8 mouse cellular contexts compared by ENCODE assay signal in the genomic region with DNA sequence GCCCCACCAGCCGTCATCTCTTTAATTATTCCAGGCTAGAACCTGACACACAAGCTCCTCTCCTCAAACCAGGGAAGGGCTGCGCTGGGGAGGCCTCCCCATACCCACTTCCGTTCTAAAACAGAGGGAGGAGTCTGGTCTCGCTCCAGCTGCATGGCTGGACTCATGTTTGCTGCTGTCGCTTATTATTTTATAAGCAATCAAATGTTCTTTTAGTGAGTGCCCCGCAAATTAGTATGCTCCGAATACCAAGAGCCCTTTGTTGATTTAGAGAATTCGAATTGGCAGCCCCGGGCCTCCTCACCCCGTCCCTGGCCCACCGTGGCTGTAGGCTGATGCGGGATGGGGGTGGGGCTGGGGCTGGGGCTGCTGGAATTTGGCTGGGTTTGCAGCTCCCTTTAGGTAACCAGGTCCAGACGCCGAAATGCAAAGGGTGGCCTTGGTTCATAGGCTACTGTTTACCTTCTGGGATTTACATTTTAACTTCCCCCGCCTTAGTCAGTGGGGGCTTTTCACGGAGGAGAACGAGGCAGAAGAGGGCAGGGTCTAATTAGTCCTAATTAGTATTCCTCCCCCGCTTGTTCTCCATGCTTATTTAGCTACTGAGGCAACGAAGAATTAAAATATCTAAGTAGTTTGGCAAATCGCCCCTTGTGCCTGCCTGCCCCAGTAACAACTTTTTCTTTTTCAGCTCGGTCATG. TPM values are rescaled to one million over a fixed set of nuclear protein-coding genes. Genes with fewer than 3 reads are reported as not detected.
A peak's percentile ranks its signal among the peaks of the same experiment; 100 is the strongest.
DNase-seq lines count a peak whose midpoint lies in the region; ATAC-seq and TF ChIP-seq lines count a peak whose summit lies in the region.

No protein-coding gene starts in this region.

- no peaks in the 10 kb centered on the region for H3K9me3 ChIP-seq in neural tube, embryonic 11.5 days (ENCODE audit: control insufficient read depth, low read length)

- no peak overlapping the region for H3K9ac ChIP-seq in liver, adult 2 months (ENCODE audit: low read depth, low read length)
- no peak overlapping the region; the same call in 1 of the 2 replicates for H3K9ac ChIP-seq in neural tube, embryonic 11.5 days (ENCODE audit: low read length)

- H3K79me2 ChIP-seq in liver, adult 2 months (ENCODE audit: control insufficient read depth, insufficient read depth, low read length), result peaks cover 11% of the 10 kb centered on the region; the same call in 1 of the 2 replicates

- no peak for TF ChIP-seq POLR2A in liver, adult 2 months (IDR thresholded peaks at IDR 0.05; ENCODE audit: extremely low read depth, insufficient read depth, low read length)
- no peak for TF ChIP-seq POLR2A in cerebellum, adult 2 months (IDR thresholded peaks at IDR 0.05; ENCODE audit: borderline replicate concordance, insufficient read depth, low read length)

- no peaks in the 10 kb centered on the region for H3K36me3 ChIP-seq in liver, adult 2 months (ENCODE audit: control insufficient read depth, insufficient read depth, low read length)
- H3K36me3 ChIP-seq in neural tube, embryonic 11.5 days (ENCODE audit: control insufficient read depth, insufficient read depth, low read length), result no peaks in the 10 kb centered on the region

- TF ChIP-seq CTCF in left cerebral cortex, adult 2 months (IDR thresholded peaks at IDR 0.05), result no peak
- TF ChIP-seq CTCF in liver, adult 2 months (IDR thresholded peaks at IDR 0.05; ENCODE audit: low read depth, low read length), result no peak
- TF ChIP-seq CTCF in cerebellum, adult 2 months (IDR thresholded peaks at IDR 0.05; ENCODE audit: borderline replicate concordance, insufficient read depth, low read depth, low read length), result no peak

- peak overlapping the region; percentile 60; the same call in 1 of the 2 replicates for H3K27ac ChIP-seq in left cerebral cortex, adult 2 months
- no peak overlapping the region for H3K27ac ChIP-seq in liver, adult 2 months (replicated peaks; ENCODE audit: insufficient read depth, low read depth, low read length)
- H3K27ac ChIP-seq in neural tube, embryonic 11.5 days (ENCODE audit: low read depth, low read length), result no peak overlapping the region
- H3K27ac ChIP-seq in cerebellum, adult 2 months (ENCODE audit: insufficient read depth, low read length), result no peak overlapping the region

- H3K4me3 ChIP-seq in left cerebral cortex, adult 2 months, result peak overlapping the region; percentile 7; the same call in 1 of the 2 replicates
- H3K4me3 ChIP-seq in liver, adult 2 months (ENCODE audit: insufficient read depth, low read depth, low read length), result peak overlapping the region; percentile 1; the same call in 1 of the 2 replicates
- peak overlapping the region; percentile 10; the same call in 1 of the 2 replicates for H3K4me3 ChIP-seq in neural tube, embryonic 11.5 days (ENCODE audit: low read depth, low read length)
- no peak overlapping the region for H3K4me3 ChIP-seq in cerebellum, adult 2 months (replicated peaks; ENCODE audit: insufficient read depth, low read depth, low read length)

- peaks cover 31% of the 10 kb centered on the region for H3K4me1 ChIP-seq in liver, adult 2 months (ENCODE audit: control insufficient read depth, insufficient read depth, low read length)
- H3K4me1 ChIP-seq in neural tube, embryonic 11.5 days (ENCODE audit: control insufficient read depth, insufficient read depth, low read length), result peaks cover 23% of the 10 kb centered on the region
- H3K4me1 ChIP-seq in cerebellum, adult 2 months (ENCODE audit: control insufficient read depth, insufficient read depth, low read length), result peaks cover 16% of the 10 kb centered on the region

- no peak for DNase-seq in left cerebral cortex, adult 2 months (ENCODE audit: extremely low spot score in 1 of 2, low spot score in 2 of 2)
- DNase-seq in left cerebral cortex, postnatal 25 days (ENCODE audit: low spot score in 2 of 2), result no peak
- DNase-seq in embryo, embryonic 10 days (ENCODE audit: low spot score), result peak; percentile 68
- DNase-seq in heart, postnatal 10 days, result peak; percentile 43 to 49
- peak; percentile 27 for DNase-seq in liver, adult 2 months (ENCODE audit: extremely low read depth, low read depth, low spot score)
- peak; percentile 43 for DNase-seq in neural tube, embryonic 11.5 days (ENCODE audit: low spot score)
- DNase-seq in cerebellum, adult 2 months, result no peak
- no peak for DNase-seq in urinary bladder, postnatal 36 days (ENCODE audit: low spot score in 2 of 2)

- intact Hi-C loops in left cerebral cortex, adult 2 months (cut with DNase I), result loop anchor here (5.0 kb wide), 1 partner anchor 44 kb away; no protein-coding TSS in a partner anchor
- intact Hi-C loops in left cerebral cortex, postnatal 25 days (cut with DNase I), result loop anchor here (5.0 kb wide), 1 partner anchor 59 kb away; no protein-coding TSS in a partner anchor
- intact Hi-C loops in heart, postnatal 10 days (cut with DNase I), result loop anchor here (2.0 kb wide), 1 partner anchor 58 kb away; no protein-coding TSS in a partner anchor

- peak overlapping the region; percentile 57 for H3K4me2 ChIP-seq in neural tube, embryonic 11.5 days (ENCODE audit: low read depth)

- no peaks in the 10 kb centered on the region for H3K27me3 ChIP-seq in liver, adult 2 months (ENCODE audit: control insufficient read depth, insufficient read depth, low read length)
- peaks cover 21% of the 10 kb centered on the region for H3K27me3 ChIP-seq in neural tube, embryonic 11.5 days (ENCODE audit: control insufficient read depth, insufficient read depth, low read length)
- H3K27me3 ChIP-seq in cerebellum, adult 2 months (ENCODE audit: control insufficient read depth, insufficient read depth, low read length), result 0 out of 2 replicates have a peak, but pooled peaks cover 2% of the 10 kb centered on the region

- WGBS in liver, adult 2 months, result 19% methylated on average over 21 of the region's 21 CpGs
- 1% methylated on average over 21 of the region's 21 CpGs for WGBS in neural tube, embryonic 11.5 days
- WGBS in cerebellum, adult 2 months, result 64% methylated on average over 21 of the region's 21 CpGs

- no peak for ATAC-seq in neural tube, embryonic 11.5 days (ENCODE audit: insufficient read depth, low FRiP score, low TSS enrichment)

RNA-seq across cellular contexts. Expression of a gene that starts 3.4 kb away (rescaled TPM):
- total RNA-seq in left cerebral cortex, adult 2 months (2021), result 10 to 100 TPM; 36.0 to 36.8 TPM
- 10 to 100 TPM; 37.3 to 39.3 TPM for total RNA-seq in left cerebral cortex, postnatal 25 days (2021)
- 10 to 100 TPM; 83.0 to 85.0 TPM for total RNA-seq in heart, postnatal 10 days (2021)
- 36.1 and 46.2 TPM in 2 replicates for total RNA-seq in liver, adult 2 months (2014; rRNA removed)
- 54.6 and 65.1 TPM in 2 replicates for polyA plus RNA-seq in liver, adult 2 months (2012; rRNA removed)
- polyA plus RNA-seq in neural tube, embryonic 11.5 days (2014; fragmentation: Nextera tagmentation; extraction: Ambion mirVana), result 31.5 and 32.4 TPM in 2 replicates
- polyA plus RNA-seq in cerebellum, adult 2 months (2012; rRNA removed), result 59.0 and 66.8 TPM in 2 replicates

RNA-seq across cellular contexts. Expression of a gene that starts 39.0 kb away (rescaled TPM):
- under 1 TPM; 0.12 to 0.23 TPM for total RNA-seq in left cerebral cortex, adult 2 months (2021)
- under 1 TPM in 1 of 2 experiments, not detected in 1; 0.16 TPM for total RNA-seq in left cerebral cortex, postnatal 25 days (2021)
- under 1 TPM in 1 of 2 experiments, not detected in 1; 0.07 TPM for total RNA-seq in heart, postnatal 10 days (2021)
- total RNA-seq in liver, adult 2 months (2014; rRNA removed), result not detected in 2 replicates
- polyA plus RNA-seq in liver, adult 2 months (2012; rRNA removed), result 0.32 and 0.65 TPM in 2 replicates
- polyA plus RNA-seq in neural tube, embryonic 11.5 days (2014; fragmentation: Nextera tagmentation; extraction: Ambion mirVana), result 0.20 and 0.23 TPM in 2 replicates
- 0.06 and 0.11 TPM in 2 replicates for polyA plus RNA-seq in cerebellum, adult 2 months (2012; rRNA removed)

Comparison
In these comparisons a context has a peak if more than half of its experiments do, and no peak if none do; other contexts are left out.
1. DNase-seq: peak in embryo, embryonic 10 days (single experiment), heart, postnatal 10 days (2 of 2), liver, adult 2 months (single experiment) and neural tube, embryonic 11.5 days (single experiment); none in left cerebral cortex, adult 2 months (0 of 2), left cerebral cortex, postnatal 25 days (0 of 2), cerebellum, adult 2 months (0 of 2) and urinary bladder, postnatal 36 days (0 of 2).